Mouse (Mus musculus): ENCODE measurements around the gene Zfp747. TPM values are rescaled to one million over a fixed set of nuclear protein-coding genes. Genes with fewer than 3 reads are reported as not detected.

Gene Zfp747
- polyA plus RNA-seq, 1 experiment from 2014 or later: 8.6 TPM

Other genes with a start within 250 kb of the Zfp747 start
- gene Spn, start 238.2 kb downstream of the Zfp747 start, polyA plus RNA-seq (2015; fragmentation: Nextera tagmentation; extraction: Ambion mirVana): 0.06 and 0.09 TPM in 2 replicates
- gene Cd2bp2, start 180.0 kb downstream of the Zfp747 start, polyA plus RNA-seq (2015; fragmentation: Nextera tagmentation; extraction: Ambion mirVana): 83.1 and 84.6 TPM in 2 replicates
- 28.0 and 31.3 TPM in 2 replicates for gene Tbc1d10b, start 167.6 kb downstream of the Zfp747 start, polyA plus RNA-seq (2015; fragmentation: Nextera tagmentation; extraction: Ambion mirVana)
- gene Mylpf, start 167.2 kb downstream of the Zfp747 start, polyA plus RNA-seq (2015; fragmentation: Nextera tagmentation; extraction: Ambion mirVana): 11.0 and 15.5 TPM in 2 replicates
- gene Zfp553, start 143.0 kb downstream of the Zfp747 start, polyA plus RNA-seq (2015; fragmentation: Nextera tagmentation; extraction: Ambion mirVana): 58.8 and 61.9 TPM in 2 replicates
- 21.8 and 23.1 TPM in 2 replicates for gene Sept1, start 142.9 kb downstream of the Zfp747 start, polyA plus RNA-seq (2015; fragmentation: Nextera tagmentation; extraction: Ambion mirVana)
- 54.4 and 57.4 TPM in 2 replicates for gene Zfp771, start 131.8 kb downstream of the Zfp747 start, polyA plus RNA-seq (2015; fragmentation: Nextera tagmentation; extraction: Ambion mirVana)
- 121 and 124 TPM in 2 replicates for gene Dctpp1, start 115.3 kb downstream of the Zfp747 start, polyA plus RNA-seq (2015; fragmentation: Nextera tagmentation; extraction: Ambion mirVana)
- gene Sephs2, start 102.0 kb downstream of the Zfp747 start, polyA plus RNA-seq (2015; fragmentation: Nextera tagmentation; extraction: Ambion mirVana): 59.7 and 60.7 TPM in 2 replicates
- gene Itgal, start 79.8 kb downstream of the Zfp747 start, polyA plus RNA-seq (2015; fragmentation: Nextera tagmentation; extraction: Ambion mirVana): 0.32 and 0.38 TPM in 2 replicates
- gene Zfp768, start 30.5 kb downstream of the Zfp747 start, polyA plus RNA-seq (2015; fragmentation: Nextera tagmentation; extraction: Ambion mirVana): 17.1 and 17.3 TPM in 2 replicates
- gene 9130019O22Rik, start 11.1 kb upstream of the Zfp747 start, polyA plus RNA-seq (2015; fragmentation: Nextera tagmentation; extraction: Ambion mirVana): 5.4 and 5.7 TPM in 2 replicates
- 7.7 TPM in 2 replicates for gene E430018J23Rik, start 17.6 kb upstream of the Zfp747 start, polyA plus RNA-seq (2015; fragmentation: Nextera tagmentation; extraction: Ambion mirVana)
- gene Zfp764, start 30.8 kb upstream of the Zfp747 start, polyA plus RNA-seq (2015; fragmentation: Nextera tagmentation; extraction: Ambion mirVana): 4.0 and 4.8 TPM in 2 replicates
- gene Zfp688, start 46.0 kb upstream of the Zfp747 start, polyA plus RNA-seq (2015; fragmentation: Nextera tagmentation; extraction: Ambion mirVana): 34.1 and 35.0 TPM in 2 replicates
- 15.0 and 16.2 TPM in 2 replicates for gene Zfp689, start 73.1 kb upstream of the Zfp747 start, polyA plus RNA-seq (2015; fragmentation: Nextera tagmentation; extraction: Ambion mirVana)
- 40.5 and 44.0 TPM in 2 replicates for gene Prr14, start 83.6 kb upstream of the Zfp747 start, polyA plus RNA-seq (2015; fragmentation: Nextera tagmentation; extraction: Ambion mirVana)
- gene Fbrs, start 103.1 kb upstream of the Zfp747 start, polyA plus RNA-seq (2015; fragmentation: Nextera tagmentation; extraction: Ambion mirVana): 10.8 and 13.7 TPM in 2 replicates
- 51.3 and 53.7 TPM in 2 replicates for gene Srcap, start 135.9 kb upstream of the Zfp747 start, polyA plus RNA-seq (2015; fragmentation: Nextera tagmentation; extraction: Ambion mirVana)
- gene Gm42715, start 143.5 kb upstream of the Zfp747 start, polyA plus RNA-seq (2015; fragmentation: Nextera tagmentation; extraction: Ambion mirVana): 17.6 and 19.0 TPM in 2 replicates
- 6.6 and 8.2 TPM in 2 replicates for gene Tmem265, start 185.3 kb upstream of the Zfp747 start, polyA plus RNA-seq (2015; fragmentation: Nextera tagmentation; extraction: Ambion mirVana)
- gene Phkg2, start 197.3 kb upstream of the Zfp747 start, polyA plus RNA-seq (2015; fragmentation: Nextera tagmentation; extraction: Ambion mirVana): 55.1 and 60.5 TPM in 2 replicates
- gene Ccdc189, start 212.5 kb upstream of the Zfp747 start, polyA plus RNA-seq (2015; fragmentation: Nextera tagmentation; extraction: Ambion mirVana): 10.7 and 13.0 TPM in 2 replicates
- 49.9 and 50.5 TPM in 2 replicates for gene Rnf40, start 212.7 kb upstream of the Zfp747 start, polyA plus RNA-seq (2015; fragmentation: Nextera tagmentation; extraction: Ambion mirVana)
- gene Zfp629, start 239.7 kb upstream of the Zfp747 start, polyA plus RNA-seq (2015; fragmentation: Nextera tagmentation; extraction: Ambion mirVana): 22.2 and 25.0 TPM in 2 replicates

Measured in hindbrain, embryonic 13.5 days (tissue).